Mouse (Mus musculus) bone marrow macrophage, adult 2 months (primary cell): ENCODE data around the gene Vac14. TPM values are rescaled to one million over a fixed set of nuclear protein-coding genes. Genes with fewer than 3 reads are reported as not detected.

ENCODE experiments used
- H3K27ac ChIP-seq: 2 replicates; pipeline ENCODE4 v1.5.1; 2012; ENCODE audit warnings: low read depth, low read length; ENCODE audit not compliant: insufficient read depth
- H3K4me1 ChIP-seq: 2 replicates; pipeline ENCODE4 v1.6.1; 2012; ENCODE audit warnings: low read length; ENCODE audit not compliant: control insufficient read depth, insufficient read depth
- H3K4me3 ChIP-seq: 2 replicates; pipeline ENCODE4 v1.5.1; 2012; ENCODE audit warnings: mild to moderate bottlenecking, low read length, moderate library complexity; ENCODE audit not compliant: insufficient read depth
- CTCF ChIP-seq: IDR thresholded peaks from 2 replicates; pipeline ENCODE4 v1.5.1; 2012; ENCODE audit warnings: low read depth, mild to moderate bottlenecking, low read length, moderate library complexity
- POLR2A ChIP-seq: IDR thresholded peaks from 2 replicates; pipeline ENCODE4 v1.6.1; 2012; ENCODE audit warnings: mild to moderate bottlenecking, low read depth, low read length, borderline replicate concordance
- polyA plus RNA-seq: library from polyadenylated mRNA; stranded (reverse); fragments of >200 nt; gene quantifications from 2 replicates; pipeline ENCODE4 v1.2.4, GENCODE M21; 2012; ENCODE audit not compliant: missing spikeins, insufficient read depth, insufficient read length

Vac14 gene
- polyA plus RNA-seq, 1 experiment: 32.9 TPM

GRCm38 (mm10) chr8:110699501-110699900 is 81.1 kb downstream of the Vac14 start:
- H3K4me3 ChIP-seq: no peak overlapping the region
- TF ChIP-seq POLR2A (no peak), CTCF (no peak)
- peaks cover 31% of the 10 kb centered on the region for H3K4me1 ChIP-seq
- no peak overlapping the region for H3K27ac ChIP-seq

GRCm38 (mm10) chr8:110700561-110700960 is 82.2 kb downstream of the Vac14 start:
- H3K27ac ChIP-seq: no peak overlapping the region
- H3K4me1 ChIP-seq: peaks cover 31% of the 10 kb centered on the region
- TF ChIP-seq POLR2A (no peak), CTCF (no peak)
- H3K4me3 ChIP-seq: no peak overlapping the region

DNA sequence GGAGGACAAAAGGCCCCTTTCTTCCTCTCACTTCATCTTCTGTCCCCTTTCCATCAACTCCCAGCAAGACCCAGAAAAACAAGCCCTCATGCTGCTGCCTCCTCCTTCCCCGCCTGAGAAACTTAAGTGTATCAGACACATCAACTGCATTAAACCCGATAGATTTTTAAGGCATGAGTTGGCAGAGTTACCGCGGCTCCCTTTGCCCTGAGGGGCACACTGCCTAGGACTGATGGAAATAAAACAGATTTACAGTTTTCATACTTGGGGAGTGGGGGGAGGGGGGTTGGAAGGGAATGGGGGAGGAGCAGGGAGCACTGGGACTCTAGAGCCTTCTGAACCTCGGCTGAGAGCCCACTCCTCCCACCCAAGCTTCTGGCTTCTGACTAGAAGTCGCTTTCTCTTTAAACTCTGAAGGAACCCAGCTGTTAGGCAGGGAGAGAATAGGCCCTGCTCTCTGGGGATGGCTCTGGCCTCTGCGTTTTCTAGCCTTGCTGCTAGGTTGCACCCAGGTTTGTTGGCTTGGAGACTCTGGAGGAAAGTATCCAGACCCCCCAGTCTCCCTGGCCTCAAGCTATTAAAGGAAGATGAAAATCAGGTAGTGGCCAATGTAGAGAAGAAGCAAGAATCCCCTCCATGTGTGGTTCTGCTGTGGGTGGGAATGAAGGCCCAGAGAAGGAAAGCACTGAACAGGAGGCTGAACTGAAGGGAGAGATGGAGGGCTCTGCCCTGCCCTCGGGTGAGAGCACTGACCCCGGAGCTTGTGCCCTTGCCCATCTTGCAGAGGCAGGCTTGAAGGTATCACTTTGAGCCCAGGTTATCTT is 84.5 kb downstream of the Vac14 start:
- Histone ChIP-seq H3K4me3 (no peak overlapping the region), H3K27ac (no peak overlapping the region), H3K4me1 (peaks cover 29% of the 10 kb centered on the region)
- TF ChIP-seq CTCF (no peak), POLR2A (no peak)

- Histone ChIP-seq H3K4me1 (peaks cover 25% of the 10 kb centered on the region), H3K4me3 (no peak overlapping the region), H3K27ac (no peak overlapping the region)
- TF ChIP-seq POLR2A (no peak), CTCF (no peak)
These were observed 85.2 kb downstream of the Vac14 start for GRCm38 (mm10) chr8:110703460-110704061.

DNA sequence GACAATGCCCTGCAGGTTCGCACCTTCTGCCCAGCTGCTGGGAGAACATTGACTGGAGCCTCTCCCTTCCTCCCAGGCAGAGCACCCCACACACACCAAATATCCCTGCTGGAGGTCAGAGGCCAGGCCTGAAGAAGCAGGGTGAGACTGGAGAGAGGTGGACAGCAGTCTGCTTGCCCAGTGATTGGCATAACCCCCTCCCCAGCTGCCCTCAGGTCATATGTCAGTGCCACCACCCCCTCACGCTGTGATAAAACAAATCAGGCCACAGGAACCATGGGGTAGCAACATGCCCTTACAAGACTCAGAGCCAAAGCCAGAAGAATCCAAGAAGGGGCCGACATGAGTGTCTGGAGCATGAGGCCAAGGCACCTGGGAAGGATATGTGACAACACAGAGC is 85.7 kb downstream of the Vac14 start:
- no peak for TF ChIP-seq POLR2A
- TF ChIP-seq CTCF: no peak
- Histone ChIP-seq H3K4me1 (peaks cover 22% of the 10 kb centered on the region), H3K4me3 (no peak overlapping the region), H3K27ac (no peak overlapping the region)

DNA sequence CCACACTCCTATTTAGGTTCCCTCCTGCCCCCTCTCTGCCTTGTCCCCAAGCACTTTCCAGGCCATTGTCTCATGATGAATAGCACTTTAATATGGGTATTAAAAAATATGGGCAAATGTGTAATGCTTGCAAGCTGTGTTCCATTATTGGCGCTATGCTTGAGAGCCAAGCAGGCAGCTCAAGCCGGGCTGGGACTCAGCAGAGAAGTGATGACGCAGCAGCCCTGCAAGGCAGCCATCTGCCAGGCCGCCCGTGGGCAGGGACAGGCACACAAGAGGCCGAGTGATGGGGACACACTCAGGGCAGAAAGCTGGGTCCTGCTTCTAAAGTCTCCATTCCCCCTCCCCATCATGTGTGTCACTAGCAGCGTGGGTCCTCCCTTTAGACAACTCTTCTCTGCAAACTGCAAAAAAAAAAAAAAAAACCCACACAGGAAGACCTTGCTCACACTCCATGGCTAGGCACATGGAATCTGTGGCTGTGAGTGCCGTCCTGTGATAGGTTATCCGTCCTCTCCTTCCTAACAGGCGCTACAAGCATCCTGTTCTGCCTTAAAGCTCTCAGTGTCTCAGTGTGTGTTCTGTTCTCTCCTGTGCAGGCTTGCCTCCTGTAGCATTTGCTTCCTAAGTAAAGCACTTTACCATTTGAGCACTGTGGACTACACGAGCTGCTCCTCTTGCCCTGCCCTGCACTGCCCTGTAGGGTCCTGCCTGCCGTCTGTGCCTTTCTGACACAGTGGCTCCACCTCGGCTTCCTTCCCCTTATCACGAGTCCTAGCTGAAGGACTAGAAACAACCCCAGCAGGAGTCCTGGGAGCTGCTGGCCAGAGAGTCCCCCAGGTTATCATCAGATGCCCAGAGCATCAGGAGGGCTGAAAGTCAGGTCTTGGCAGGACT is 87.3 kb downstream of the Vac14 start:
- TF ChIP-seq POLR2A: no peak
- no peak for TF ChIP-seq CTCF
- Histone ChIP-seq H3K4me3 (no peak overlapping the region), H3K4me1 (peaks cover 22% of the 10 kb centered on the region), H3K27ac (no peak overlapping the region)

DNA sequence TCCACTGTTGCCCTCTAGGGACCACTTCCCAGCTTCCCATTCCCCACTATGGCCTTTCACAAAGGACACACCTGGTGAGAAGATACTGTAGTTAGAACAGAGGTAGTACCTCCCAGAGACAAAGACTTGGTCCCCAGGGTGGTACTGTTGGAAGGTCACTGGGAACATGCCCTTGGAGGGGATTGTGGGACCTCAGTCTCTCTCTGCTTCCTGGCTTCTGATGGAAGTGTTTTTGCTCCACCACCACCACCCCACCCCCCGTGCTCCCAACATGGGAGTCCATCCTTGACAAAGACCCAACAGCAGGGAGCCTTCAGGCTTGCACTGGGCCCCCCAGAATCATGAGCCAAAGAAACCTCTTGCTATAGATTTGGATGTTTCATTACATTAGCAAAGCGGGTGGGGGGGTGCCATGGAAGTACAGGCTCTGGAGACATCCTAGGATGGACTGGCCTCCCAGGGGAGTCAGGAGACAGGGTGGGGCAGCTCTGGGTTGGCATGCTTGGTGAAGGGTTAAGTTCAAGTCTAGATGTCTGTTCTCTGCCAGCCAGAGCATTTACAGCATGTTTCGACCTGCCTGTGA is 88.0 kb downstream of the Vac14 start:
- H3K27ac ChIP-seq: no peak overlapping the region
- H3K4me1 ChIP-seq: peaks cover 18% of the 10 kb centered on the region
- no peak overlapping the region for H3K4me3 ChIP-seq
- TF ChIP-seq CTCF (no peak), POLR2A (no peak)

GRCm38 (mm10) chr8:110708429-110708828 is 90.0 kb downstream of the Vac14 start:
- TF ChIP-seq CTCF (no peak), POLR2A (no peak)
- Histone ChIP-seq H3K27ac (no peak overlapping the region), H3K4me3 (no peak overlapping the region), H3K4me1 (peaks cover 2% of the 10 kb centered on the region; the same call in 1 of the 2 replicates)

GRCm38 (mm10) chr8:110710593-110710992 is 92.2 kb downstream of the Vac14 start:
- TF ChIP-seq CTCF: no peak
- TF ChIP-seq POLR2A: no peak
- Histone ChIP-seq H3K27ac (no peak overlapping the region), H3K4me1 (no peaks in the 10 kb centered on the region), H3K4me3 (no peak overlapping the region)
